Mouse (Mus musculus) MEL (cell line): ENCODE measurements around the gene Mrpl22. TPM values are rescaled to one million over a fixed set of nuclear protein-coding genes. Genes with fewer than 3 reads are reported as not detected.

Source experiments
- DNase-seq: peaks from one replicate; pipeline ENCODE4 v3.0.0; 2011; ENCODE audit warnings: low read depth, low spot score
- H3K27ac ChIP-seq: 2 replicates; pipeline ENCODE4 v1.5.1; 2012; ENCODE audit warnings: low read depth, mild to moderate bottlenecking, control low read depth, low read length, moderate library complexity; ENCODE audit not compliant: control insufficient read depth
- H3K27me3 ChIP-seq, 2 experiments: fragments of 150-350 bp in 1 of 2; sonication (generic) in 1 of 2; 2 replicates each; pipeline ENCODE4 v1.6.1; 2012; ENCODE audit warnings: low read length in 2 of 2, mild to moderate bottlenecking in 2 of 2, improper control_type of control experiment in 1 of 2, moderate library complexity in 1 of 2; ENCODE audit not compliant: insufficient read depth in 2 of 2, control insufficient read depth in 1 of 2
- H3K36me3 ChIP-seq, 2 experiments: 2 replicates each; pipeline ENCODE4 v1.6.1; 2012 to 2014; ENCODE audit warnings: low read length in 2 of 2, improper control_type of control experiment in 1 of 2, inconsistent platforms in 1 of 2, mild to moderate bottlenecking in 1 of 2; ENCODE audit not compliant: insufficient read depth in 2 of 2, control insufficient read depth in 1 of 2
- H3K4me1 ChIP-seq, 2 experiments: fragments of 150-350 bp in 1 of 2; sonication (generic) in 1 of 2; 2 replicates each; pipeline ENCODE4 v1.6.1; 2012; ENCODE audit warnings: low read length in 2 of 2, improper control_type of control experiment in 1 of 2, mild to moderate bottlenecking in 1 of 2; ENCODE audit not compliant: insufficient read depth in 2 of 2, control insufficient read depth in 1 of 2
- H3K4me3 ChIP-seq, 2 experiments: fragments of 150-350 bp in 1 of 2; sonication (generic) in 1 of 2; 2 replicates each; pipeline ENCODE4 v1.5.1; 2012; ENCODE audit warnings: low read depth in 2 of 2, low read length in 2 of 2, mild to moderate bottlenecking in 2 of 2, moderate library complexity in 2 of 2, control low read depth in 1 of 2, improper control_type of control experiment in 1 of 2; ENCODE audit not compliant: control insufficient read depth in 1 of 2, insufficient read depth in 1 of 2
- H3K79me2 ChIP-seq: 2 replicates; pipeline ENCODE4 v1.6.1; 2012; ENCODE audit warnings: mild to moderate bottlenecking, low read length, moderate library complexity; ENCODE audit not compliant: control insufficient read depth, poor library complexity, insufficient read depth
- H3K9ac ChIP-seq: 2 replicates; pipeline ENCODE4 v1.6.1; 2012; ENCODE audit warnings: low read depth, mild to moderate bottlenecking, control low read depth, low read length, moderate library complexity; ENCODE audit not compliant: control insufficient read depth, poor library complexity, severe bottlenecking
- H3K9me3 ChIP-seq: fragments of 150-350 bp; sonication (generic); replicated peaks from 2 replicates; pipeline ENCODE4 v1.6.1; 2012; ENCODE audit warnings: mild to moderate bottlenecking, low read length, improper control_type of control experiment, moderate library complexity; ENCODE audit not compliant: insufficient read depth
- CHD1 ChIP-seq: IDR thresholded peaks from 2 replicates; pipeline ENCODE4 v1.6.1; 2012; ENCODE audit warnings: low read depth, mild to moderate bottlenecking, inconsistent platforms, low read length, improper control_type of control experiment
- CHD2 ChIP-seq: IDR thresholded peaks from 2 replicates; pipeline ENCODE4 v1.6.1; 2011; ENCODE audit warnings: low read length, improper control_type of control experiment
- CTCF ChIP-seq, 3 experiments: IDR thresholded peaks in 2 of 3; conservative IDR thresholded peaks in 1 of 3; 2 replicates each; pipeline ENCODE4 v1.5.1; 2011 to 2012; ENCODE audit warnings: low read length in 3 of 3, low read depth in 2 of 3, mild to moderate bottlenecking in 2 of 3, improper control_type of control experiment in 1 of 3, inconsistent platforms in 1 of 3, mixed read lengths in 1 of 3, moderate library complexity in 1 of 3; ENCODE audit not compliant: control insufficient read depth in 1 of 3, insufficient read depth in 1 of 3, poor library complexity in 1 of 3, severe bottlenecking in 1 of 3
- ELF1 ChIP-seq: IDR thresholded peaks from 2 replicates; pipeline ENCODE4 v1.6.1; 2014; ENCODE audit warnings: low read depth, mild to moderate bottlenecking, inconsistent platforms, low read length, improper control_type of control experiment, moderate library complexity
- GABPA ChIP-seq: IDR thresholded peaks from 2 replicates; pipeline ENCODE4 v1.6.1; 2012; ENCODE audit warnings: low read depth, mild to moderate bottlenecking, inconsistent platforms, low read length, improper control_type of control experiment, moderate library complexity
- HCFC1 ChIP-seq: IDR thresholded peaks from 2 replicates; pipeline ENCODE4 v1.6.1; 2012; ENCODE audit warnings: low read depth, mild to moderate bottlenecking, inconsistent platforms, low read length, improper control_type of control experiment, moderate library complexity
- JUND ChIP-seq: IDR thresholded peaks from 2 replicates; pipeline ENCODE4 v1.6.1; 2011; ENCODE audit warnings: low read depth, mild to moderate bottlenecking, improper control_type of control experiment, low read length
- KAT2A ChIP-seq: conservative IDR thresholded peaks from 2 replicates; pipeline ENCODE4 v1.6.1; 2012; ENCODE audit warnings: low read depth, low read length, improper control_type of control experiment, inconsistent platforms
- MAFK ChIP-seq: IDR thresholded peaks from 2 replicates; pipeline ENCODE4 v1.6.1; 2011; ENCODE audit warnings: low read depth, mild to moderate bottlenecking, low read length, improper control_type of control experiment, borderline replicate concordance
- MAZ ChIP-seq: IDR thresholded peaks from 2 replicates; pipeline ENCODE4 v1.6.1; 2012; ENCODE audit warnings: low read depth, mild to moderate bottlenecking, inconsistent platforms, low read length, improper control_type of control experiment
- MXI1 ChIP-seq: IDR thresholded peaks from 2 replicates; pipeline ENCODE4 v1.6.1; 2011; ENCODE audit warnings: mild to moderate bottlenecking, low read depth, low read length, improper control_type of control experiment
- MYB ChIP-seq: IDR thresholded peaks from 2 replicates; pipeline ENCODE4 v1.6.1; 2011; ENCODE audit warnings: mild to moderate bottlenecking, low read depth, low read length, improper control_type of control experiment
- MYC ChIP-seq: IDR thresholded peaks from 2 replicates; pipeline ENCODE4 v1.6.1; 2011; ENCODE audit warnings: low read depth, mild to moderate bottlenecking, low read length, improper control_type of control experiment, moderate library complexity
- NELFE ChIP-seq: IDR thresholded peaks from 2 replicates; pipeline ENCODE4 v1.6.1; 2011; ENCODE audit warnings: low read depth, low read length, improper control_type of control experiment
- POLR2A ChIP-seq, 2 experiments: IDR thresholded peaks; 2 replicates each; pipeline ENCODE4 v1.6.1; 2011 to 2012; ENCODE audit warnings: low read length in 2 of 2, mild to moderate bottlenecking in 2 of 2, control low read depth in 1 of 2, improper control_type of control experiment in 1 of 2, low read depth in 1 of 2, moderate library complexity in 1 of 2; ENCODE audit not compliant: control insufficient read depth in 1 of 2, insufficient read depth in 1 of 2, poor library complexity in 1 of 2
- POLR2AphosphoS5 ChIP-seq: IDR thresholded peaks from 2 replicates; pipeline ENCODE4 v1.6.1; 2012; ENCODE audit warnings: low read depth, borderline replicate concordance, mild to moderate bottlenecking, inconsistent platforms, low read length, moderate library complexity, mixed read lengths
- RAD21 ChIP-seq: IDR thresholded peaks from 2 replicates; pipeline ENCODE4 v1.6.1; 2011; ENCODE audit warnings: mild to moderate bottlenecking, low read depth, low read length, improper control_type of control experiment
- RCOR1 ChIP-seq: IDR thresholded peaks from 2 replicates; pipeline ENCODE4 v1.6.1; 2012; ENCODE audit warnings: low read depth, mild to moderate bottlenecking, inconsistent platforms, low read length, improper control_type of control experiment
- SIN3A ChIP-seq: IDR thresholded peaks from 2 replicates; pipeline ENCODE4 v1.6.1; 2012; ENCODE audit warnings: low read length, improper control_type of control experiment, inconsistent platforms
- SMC3 ChIP-seq: IDR thresholded peaks from 2 replicates; pipeline ENCODE4 v1.6.1; 2011; ENCODE audit warnings: low read depth, low read length, improper control_type of control experiment
- TAL1 ChIP-seq: IDR thresholded peaks from 2 replicates; pipeline ENCODE4 v1.6.1; 2012; ENCODE audit warnings: mild to moderate bottlenecking, inconsistent platforms, low read length, moderate library complexity, mixed read lengths
- TBP ChIP-seq: IDR thresholded peaks from 2 replicates; pipeline ENCODE4 v1.8.0; 2011; ENCODE audit warnings: low read depth, low read length, improper control_type of control experiment
- TCF12 ChIP-seq: IDR thresholded peaks from 2 replicates; pipeline ENCODE4 v1.6.1; 2014; ENCODE audit warnings: low read depth, mild to moderate bottlenecking, inconsistent platforms, low read length, improper control_type of control experiment, moderate library complexity
- UBTF ChIP-seq: IDR thresholded peaks from 2 replicates; pipeline ENCODE4 v1.6.1; 2012; ENCODE audit warnings: low read depth, mild to moderate bottlenecking, inconsistent platforms, low read length, improper control_type of control experiment, moderate library complexity, borderline replicate concordance; ENCODE audit not compliant: insufficient read depth
- USF1 ChIP-seq: IDR thresholded peaks from 2 replicates; pipeline ENCODE4 v1.6.1; 2014; ENCODE audit warnings: low read depth, mild to moderate bottlenecking, inconsistent platforms, low read length, improper control_type of control experiment, moderate library complexity
- USF2 ChIP-seq, 2 experiments: IDR thresholded peaks; 2 replicates each; pipeline ENCODE4 v1.6.1; 2011 to 2012; ENCODE audit warnings: improper control_type of control experiment in 2 of 2, low read length in 2 of 2, borderline replicate concordance in 1 of 2, inconsistent platforms in 1 of 2, low read depth in 1 of 2, mild to moderate bottlenecking in 1 of 2; ENCODE audit not compliant: insufficient read depth in 1 of 2
- ZC3H11A ChIP-seq: IDR thresholded peaks from 2 replicates; pipeline ENCODE4 v1.6.1; 2012; ENCODE audit warnings: low read depth, mild to moderate bottlenecking, inconsistent platforms, low read length, improper control_type of control experiment
- ZKSCAN1 ChIP-seq: IDR thresholded peaks from 2 replicates; pipeline ENCODE4 v1.6.1; 2012; ENCODE audit warnings: low read depth, mild to moderate bottlenecking, inconsistent platforms, low read length, improper control_type of control experiment, moderate library complexity
- ZNF384 ChIP-seq: IDR thresholded peaks from 2 replicates; pipeline ENCODE4 v1.6.1; 2012; ENCODE audit warnings: low read depth, mild to moderate bottlenecking, inconsistent platforms, low read length, improper control_type of control experiment
- polyA plus RNA-seq, 2 experiments: library from polyadenylated mRNA; stranded (reverse) in 1 of 2; unstranded in 1 of 2; fragments of >175 nt in 1 of 2; fragments of >200 nt in 1 of 2; gene quantifications; 2 replicates each; pipeline versions ENCODE4 v1.2.1 to v1.2.4; 2012; ENCODE audit warnings: low replicate concordance in 2 of 2, low read depth in 1 of 2; ENCODE audit not compliant: insufficient read length in 2 of 2, insufficient read depth in 1 of 2, missing spikeins in 1 of 2
- total RNA-seq: library from RNA; depleted of rRNA; stranded (reverse); fragments of 300-350 nt; gene quantifications from 2 replicates; pipeline ENCODE4 v1.2.3, GENCODE M21; 2012

The Mrpl22 gene
- total and polyA plus RNA-seq, 3 experiments, result 144 to 187 TPM; not detected in 1

GRCm38 (mm10) chr11:58127544-58127943, 43.9 kb upstream of the Mrpl22 start (continued):
- TF ChIP-seq RAD21, result no peak
- TF ChIP-seq NELFE, result no peak
- TF ChIP-seq TBP, result no peak
- no peak for TF ChIP-seq ELF1
- no peak for TF ChIP-seq JUND
- TF ChIP-seq TAL1, result peak; percentile 69
- peak; percentile 95 for TF ChIP-seq USF1
- no peak for TF ChIP-seq RCOR1
- TF ChIP-seq MXI1, result peak; percentile 97
- TF ChIP-seq CHD1, result no peak
- peak; percentile 80 for TF ChIP-seq TCF12
- TF ChIP-seq ZKSCAN1, result no peak
- peak in 1 of 2 experiments; percentile 77; a peak in 1 of 4 replicates for TF ChIP-seq USF2 (IDR thresholded peaks at IDR 0.05; ENCODE audit: borderline replicate concordance in 1 of 2, insufficient read depth in 1 of 2, low read depth in 1 of 2, low read length in 2 of 2)
- no peak for TF ChIP-seq MAZ
- TF ChIP-seq SMC3, result no peak
- no peak for TF ChIP-seq MAFK
- 0 out of 2 replicates have a peak, but pooled peaks have one; percentile 17 for TF ChIP-seq HCFC1
- TF ChIP-seq SIN3A, result peak; percentile 93
- peak; percentile 83; the same call in 1 of the 2 replicates for TF ChIP-seq MYC
- TF ChIP-seq UBTF, result no peak
- TF ChIP-seq ZNF384, result no peak
- no peak for TF ChIP-seq GABPA

GRCm38 (mm10) chr11:58129302-58129843, 42.1 kb upstream of the Mrpl22 start:
- no peak overlapping the region for H3K9ac ChIP-seq
- TF ChIP-seq TAL1, result no peak
- no peak for TF ChIP-seq USF1
- TF ChIP-seq KAT2A, result no peak
- no peak for TF ChIP-seq SIN3A
- TF ChIP-seq POLR2A (IDR thresholded peaks at IDR 0.05; ENCODE audit: control insufficient read depth in 1 of 2, insufficient read depth in 1 of 2, low read depth in 1 of 2, low read length in 2 of 2, poor library complexity in 1 of 2), result no peak
- no peak for TF ChIP-seq TCF12
- TF ChIP-seq USF2 (IDR thresholded peaks at IDR 0.05; ENCODE audit: borderline replicate concordance in 1 of 2, insufficient read depth in 1 of 2, low read depth in 1 of 2, low read length in 2 of 2), result no peak
- no peak for TF ChIP-seq CHD2
- TF ChIP-seq ZC3H11A, result no peak
- no peak for TF ChIP-seq GABPA
- no peak for TF ChIP-seq MYB
- no peak for TF ChIP-seq RAD21
- TF ChIP-seq HCFC1, result no peak
- no peak for TF ChIP-seq POLR2AphosphoS5
- no peak for TF ChIP-seq CTCF (IDR thresholded peaks at IDR 0.05 in 2 of 3, conservative IDR thresholded peaks at IDR 0.05 in 1 of 3; ENCODE audit: control insufficient read depth in 1 of 3, insufficient read depth in 1 of 3, low read depth in 2 of 3, low read length in 3 of 3, poor library complexity in 1 of 3, severe bottlenecking in 1 of 3)
- TF ChIP-seq CHD1, result no peak
- TF ChIP-seq TBP, result no peak
- no peak overlapping the region for H3K27ac ChIP-seq
- H3K9me3 ChIP-seq, result no peaks in the 10 kb centered on the region
- no peak overlapping the region for H3K4me3 ChIP-seq
- no peaks in the 10 kb centered on the region for H3K27me3 ChIP-seq
- DNase-seq, result no peak
- H3K36me3 ChIP-seq, result peaks cover 9 to 30% of the 10 kb centered on the region in 2 experiments
- H3K79me2 ChIP-seq, result no peaks in the 10 kb centered on the region
- H3K4me1 ChIP-seq, result peaks cover 3 to 5% of the 10 kb centered on the region in 2 experiments; a peak in 3 of 4 replicates
